Mouse (Mus musculus) granulocyte monocyte progenitor cell, adult 5-6 weeks (primary cell): Measurements from ENCODE around the gene Gfpt1. TPM values are rescaled to one million over a fixed set of nuclear protein-coding genes. Genes with fewer than 3 reads are reported as not detected.
"Not testable (repeated sequence)": the region's sequence is repeated elsewhere in the genome, so short reads cannot be mapped to it uniquely, and the experiment has no call there.

Source experiments
- ATAC-seq: replicated peaks from 2 replicates; pipeline ENCODE4 v1.8.0; 2016; ENCODE audit warnings: mild to moderate bottlenecking, moderate TSS enrichment, inconsistent platforms; ENCODE audit not compliant: poor library complexity, severe bottlenecking
- total RNA-seq, 2 experiments: library from RNA; stranded (forward) in 1 of 2; stranded (reverse) in 1 of 2; fragments of 200-712, 200-1000 nt in 1 of 2; fragments of >200 nt in 1 of 2; fragmentation: Nextera tagmentation in 1 of 2; gene quantifications; 2 replicates each; pipeline ENCODE4 v1.2.3; 2014 to 2017

Gene Gfpt1
- total RNA-seq, 2 experiments from 2014 or later = 22.4 to 23.4 TPM

DNA sequence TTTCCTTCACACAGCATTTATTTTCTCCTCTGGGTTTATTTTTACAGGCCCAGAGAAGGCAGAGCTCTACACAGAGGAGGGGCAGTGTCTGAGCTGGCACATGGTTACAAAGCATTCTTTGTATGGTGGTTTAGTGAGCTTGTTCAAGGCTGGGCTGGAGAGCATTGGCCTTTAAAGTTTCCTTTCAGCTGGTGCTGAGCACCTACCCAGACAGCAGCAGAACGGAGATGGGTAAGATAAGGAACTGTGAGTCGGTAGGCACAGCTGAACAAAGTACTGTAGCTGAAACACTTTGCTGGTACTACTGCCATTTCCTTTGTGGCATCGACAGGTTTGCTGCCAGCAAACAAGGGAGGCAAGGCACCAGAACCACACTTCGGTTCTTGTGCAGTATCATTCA is 1.7 kb upstream of the Gfpt1 start:
- no peak for ATAC-seq

DNA sequence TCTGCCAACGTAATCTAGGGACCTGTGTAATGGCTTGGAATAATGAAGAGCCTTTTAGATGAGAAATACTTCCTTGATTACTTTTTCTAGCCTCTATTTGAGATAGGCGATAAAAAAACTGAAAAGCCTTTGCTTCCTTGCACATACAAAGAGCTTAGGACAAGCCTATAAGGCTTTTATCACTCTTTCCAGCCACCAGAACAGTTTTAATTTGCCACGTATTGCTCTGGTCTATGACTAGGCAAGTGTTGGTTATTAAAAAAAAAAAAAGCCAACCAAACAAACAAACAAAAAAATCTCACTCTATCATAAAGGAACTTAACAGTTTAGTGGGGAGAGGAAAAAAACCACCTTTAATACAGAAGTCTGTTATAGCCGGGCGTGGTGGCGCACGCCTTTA is 1.2 kb upstream of the Gfpt1 start:
- ATAC-seq = no peak

DNA sequence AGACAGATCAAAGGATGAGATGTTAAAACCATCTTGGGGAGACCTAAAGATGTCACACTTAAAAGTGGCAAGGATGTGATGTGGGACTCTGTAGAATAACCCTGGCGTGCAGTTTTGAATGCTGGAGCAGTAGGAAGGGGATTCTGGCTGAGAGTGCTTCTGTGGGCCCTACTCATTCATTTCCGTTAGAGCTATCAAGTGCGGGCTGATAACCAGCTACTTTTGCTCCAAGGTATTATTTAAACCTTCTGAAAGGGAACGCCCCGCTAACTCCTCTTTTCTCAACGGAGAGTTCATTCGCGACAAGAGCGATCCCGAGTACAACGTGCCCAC is 676 bp upstream of the Gfpt1 start:
- no peak for ATAC-seq

DNA sequence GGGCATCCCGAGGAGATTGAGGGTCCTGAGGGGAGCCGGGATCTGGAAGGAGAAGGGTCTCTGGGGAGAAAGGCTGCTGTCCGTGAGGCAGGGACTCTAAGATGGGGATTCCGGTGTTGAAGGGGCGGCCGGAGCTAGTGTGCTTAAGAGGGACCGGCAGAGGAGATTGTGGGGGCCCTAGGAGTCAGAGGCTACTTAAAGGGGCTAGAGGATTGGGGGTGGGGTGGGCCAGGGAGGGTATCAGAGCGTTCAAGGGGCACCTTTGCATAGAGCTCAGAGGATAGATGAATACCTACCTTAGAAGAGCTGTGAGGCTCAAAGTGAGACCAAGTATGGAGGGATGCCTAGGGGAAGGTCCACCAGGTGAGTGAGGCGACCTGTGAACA is 478 bp downstream of the Gfpt1 start:
- no peak for ATAC-seq

DNA sequence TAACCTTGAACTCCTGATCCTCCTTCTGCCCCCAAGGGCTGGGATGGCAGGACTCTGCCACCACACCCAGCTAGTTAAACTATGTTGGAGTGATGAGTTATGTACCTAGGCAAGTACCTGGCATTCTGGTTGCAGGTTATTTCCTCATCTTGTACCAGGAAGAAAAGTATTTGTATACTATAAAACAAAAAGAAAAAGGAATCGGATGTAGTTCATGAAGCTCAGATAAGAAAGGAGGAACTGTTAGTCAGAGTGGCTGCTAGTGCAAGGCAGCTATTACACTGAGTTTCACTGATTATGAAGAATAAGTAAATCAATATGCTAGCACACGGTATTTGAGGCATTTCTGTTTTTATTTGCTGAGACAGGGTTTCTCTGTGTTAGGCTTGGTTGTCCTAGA is 2.2 kb downstream of the Gfpt1 start:
- no peak for ATAC-seq

DNA sequence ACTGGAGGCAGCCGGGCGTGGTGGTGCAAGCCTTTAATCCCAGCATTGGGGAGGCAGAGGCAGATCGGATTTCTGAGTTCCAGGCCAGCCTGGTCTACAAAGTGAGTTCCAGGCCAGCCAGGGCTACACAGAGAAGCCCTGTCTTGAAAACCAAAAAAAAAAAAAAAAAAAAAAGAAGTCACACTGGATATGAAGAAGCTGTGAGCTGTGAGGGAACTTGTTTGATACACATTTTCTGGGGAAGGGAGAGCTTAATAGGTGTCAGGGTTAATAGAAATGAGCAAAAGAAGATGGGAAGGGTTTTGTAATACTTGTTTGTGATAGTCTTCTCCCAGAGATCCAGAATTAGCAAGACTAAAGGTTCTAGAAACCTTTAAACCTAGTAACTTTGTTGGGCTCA is 2.9 kb downstream of the Gfpt1 start:
- ATAC-seq = no peak

DNA sequence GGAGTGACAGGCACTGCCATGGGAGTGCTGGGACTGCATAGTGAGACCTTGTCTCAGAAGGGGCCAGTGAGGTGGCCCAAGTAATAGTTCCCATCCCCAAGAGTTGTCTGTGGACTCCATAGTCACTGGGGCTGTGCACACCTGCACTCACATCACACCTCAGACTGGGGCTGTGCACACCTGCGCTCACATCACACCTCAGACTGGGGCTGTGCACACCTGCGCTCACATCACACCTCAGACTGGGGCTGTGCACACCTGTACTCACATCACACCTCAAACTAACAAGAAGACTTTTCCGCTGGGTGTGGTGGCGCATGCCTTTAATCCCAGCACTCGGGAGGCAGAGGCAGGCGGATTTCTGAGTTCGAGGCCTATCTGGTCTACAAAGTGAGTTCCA is 6.1 kb downstream of the Gfpt1 start:
- ATAC-seq = not testable (repeated sequence)

DNA sequence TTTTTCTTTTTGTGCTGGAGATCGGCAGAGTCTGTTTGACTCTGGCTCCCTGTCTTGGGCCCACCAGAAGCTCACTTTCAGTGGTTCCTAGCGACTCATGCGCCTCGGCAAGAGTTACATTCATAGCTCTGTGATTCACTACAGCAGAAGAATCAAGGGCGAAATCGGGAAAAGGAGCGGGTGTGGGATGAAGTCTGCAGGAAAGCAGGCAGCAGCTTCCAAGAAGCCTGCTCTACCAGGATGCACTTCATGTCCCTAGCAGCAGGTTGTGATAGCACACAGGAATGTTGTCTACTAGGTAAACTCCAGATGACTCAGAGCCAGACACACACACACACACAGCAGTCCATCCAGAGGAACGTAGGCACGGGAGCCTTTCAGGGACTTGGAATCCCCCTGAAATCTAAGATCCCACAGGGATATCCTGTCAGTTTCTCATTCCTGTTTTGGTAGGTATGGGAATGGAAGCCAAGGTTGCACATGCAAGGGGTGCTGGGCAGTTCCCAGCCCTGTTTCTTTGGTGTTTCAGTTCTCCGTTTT is 9.3 kb downstream of the Gfpt1 start:
- no peak for ATAC-seq

DNA sequence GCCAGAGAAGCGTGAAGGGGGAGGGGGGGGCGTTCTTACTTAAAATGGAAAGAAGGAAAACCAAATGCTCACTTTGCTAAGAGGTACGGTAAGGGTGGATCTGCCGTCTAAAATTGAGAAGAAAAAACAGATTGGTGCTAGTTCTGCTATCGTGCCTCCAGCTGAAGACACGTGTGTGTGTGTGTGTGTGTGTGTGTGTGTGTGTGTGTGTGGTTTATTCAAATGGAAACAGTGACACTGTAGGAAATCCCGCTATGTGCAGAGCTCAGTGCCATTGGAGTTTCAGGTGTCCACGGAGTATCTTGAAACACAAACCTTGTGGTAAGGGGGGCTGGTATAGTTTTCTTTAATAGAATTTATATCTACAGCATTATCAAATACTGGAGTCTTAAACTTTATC is 11.5 kb downstream of the Gfpt1 start:
- ATAC-seq = no peak

DNA sequence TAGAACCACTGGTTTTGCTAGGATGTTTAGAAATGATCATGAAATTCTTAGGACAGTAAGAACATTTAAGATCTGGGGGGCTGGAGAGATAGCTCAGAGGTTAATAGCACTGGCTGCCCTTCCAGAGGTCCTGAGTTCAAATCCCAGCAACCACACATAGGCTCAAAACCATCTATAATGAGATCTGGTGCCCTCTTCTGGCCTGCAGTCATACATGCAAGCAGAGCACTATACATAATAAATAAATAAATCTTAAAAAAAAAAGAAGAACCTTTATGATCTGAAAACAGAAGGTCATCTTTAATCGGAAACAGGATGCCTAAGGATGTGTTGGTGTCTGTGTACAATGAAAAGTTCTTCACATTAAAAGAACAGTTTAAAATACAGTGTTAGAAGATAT is 17.1 kb downstream of the Gfpt1 start:
- no peak for ATAC-seq

DNA sequence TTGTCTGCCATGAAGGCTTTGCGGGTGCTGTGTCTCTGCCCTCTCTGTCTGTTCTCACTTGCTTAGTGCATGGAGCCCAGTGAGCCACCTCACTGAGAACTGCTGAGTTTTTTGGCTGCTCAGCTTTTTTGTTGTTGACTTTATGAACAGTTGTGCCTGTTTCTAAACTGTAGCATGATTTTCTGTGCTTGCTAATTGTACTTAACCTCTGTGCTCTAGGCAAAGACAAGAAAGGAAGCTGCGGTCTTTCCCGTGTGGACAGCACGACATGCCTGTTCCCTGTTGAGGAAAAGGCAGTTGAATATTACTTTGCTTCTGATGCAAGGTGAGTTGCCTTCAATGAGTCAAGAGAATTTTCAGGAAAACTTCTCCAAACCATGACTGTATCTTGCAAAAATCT is 20.9 kb downstream of the Gfpt1 start:
- no peak for ATAC-seq

DNA sequence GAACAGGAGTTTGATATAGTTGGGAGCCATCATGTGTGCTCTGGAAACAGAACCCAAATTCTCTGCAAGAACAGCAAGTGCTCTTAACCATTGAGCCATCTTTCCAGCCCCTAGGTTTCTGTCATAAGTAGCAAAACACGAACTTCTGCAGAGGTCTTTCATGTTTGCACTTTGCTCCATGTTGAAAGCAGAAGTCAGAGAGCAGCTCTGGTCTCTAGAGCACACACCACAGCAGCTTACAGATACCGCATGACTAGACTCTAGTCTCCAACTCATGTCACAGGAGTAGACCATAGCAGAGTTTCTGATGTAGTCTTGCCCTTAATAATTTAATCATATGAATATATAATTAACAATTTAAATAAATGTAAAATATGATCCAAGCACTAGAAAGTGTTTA is 25.6 kb downstream of the Gfpt1 start:
- no peak for ATAC-seq

DNA sequence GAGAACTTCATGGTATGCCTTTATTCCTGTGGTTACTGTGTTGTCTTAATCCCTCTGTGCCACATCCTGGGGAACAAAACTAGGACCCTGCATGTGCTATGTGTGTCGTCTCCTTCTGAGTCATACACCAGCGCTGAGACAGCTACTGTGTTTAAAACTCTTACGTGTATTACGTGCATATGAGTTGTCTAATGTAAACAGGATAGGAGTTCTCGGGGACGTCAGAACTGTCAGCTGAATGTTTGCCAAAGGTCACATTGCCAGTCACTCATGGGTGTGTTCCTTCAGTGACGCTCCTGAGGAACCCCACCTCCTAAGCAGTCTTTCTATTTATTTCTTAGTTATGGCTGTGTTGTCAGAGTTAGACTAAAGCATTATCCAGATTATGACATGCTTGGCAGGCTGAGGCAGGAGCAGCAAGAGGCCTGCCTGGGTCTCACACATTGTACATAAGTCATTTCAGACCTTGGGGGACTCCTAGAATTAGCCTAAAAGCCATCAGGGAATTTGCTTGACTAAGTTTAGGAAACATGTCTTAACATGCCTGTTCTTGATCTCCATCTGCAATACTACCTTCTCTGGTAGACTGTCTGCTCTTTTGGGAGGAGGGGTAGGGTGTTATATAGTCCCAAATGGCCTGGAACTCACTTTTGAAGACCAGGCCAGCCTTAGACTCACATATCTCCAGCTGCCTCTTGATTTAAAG is 26.7 kb downstream of the Gfpt1 start:
- ATAC-seq = no peak

DNA sequence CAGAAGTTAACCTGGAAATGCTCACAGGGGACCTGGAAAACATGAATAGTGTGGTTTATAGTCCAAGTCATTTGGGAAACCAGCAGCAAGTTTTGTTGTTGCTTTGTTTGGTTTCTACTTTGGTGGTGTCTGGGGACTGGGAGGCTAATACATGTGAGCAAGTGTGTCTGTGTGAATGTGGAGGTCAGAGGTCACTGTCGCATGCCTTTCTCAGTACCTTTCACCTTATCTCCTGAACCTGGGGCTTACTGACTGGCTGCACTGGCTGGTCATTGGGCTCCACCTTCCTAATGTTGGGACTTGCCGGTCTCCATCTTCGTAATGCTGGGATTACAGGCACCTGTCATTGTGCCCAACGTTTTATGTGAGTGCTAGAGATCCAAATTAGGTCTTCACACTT is 28.0 kb downstream of the Gfpt1 start:
- no peak for ATAC-seq

DNA sequence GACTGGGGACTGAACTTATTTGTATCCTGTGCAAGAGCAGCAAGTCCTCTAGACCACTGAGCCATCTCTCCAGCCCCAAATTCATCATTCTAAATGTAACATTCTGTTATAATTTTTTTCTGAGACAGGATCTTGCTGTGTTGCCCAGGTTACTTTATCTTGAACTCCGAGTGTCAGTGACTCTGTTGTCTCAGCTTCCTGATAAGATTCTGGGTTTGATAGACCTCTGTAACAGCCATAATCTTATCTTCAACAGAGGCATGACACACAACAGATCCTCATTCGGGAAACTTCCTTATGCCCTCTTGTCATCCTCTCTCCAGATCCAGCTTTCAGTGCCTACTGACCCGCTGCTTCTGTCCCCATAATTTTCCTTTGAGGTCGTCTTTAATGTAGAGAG is 30.1 kb downstream of the Gfpt1 start:
- no peak for ATAC-seq

DNA sequence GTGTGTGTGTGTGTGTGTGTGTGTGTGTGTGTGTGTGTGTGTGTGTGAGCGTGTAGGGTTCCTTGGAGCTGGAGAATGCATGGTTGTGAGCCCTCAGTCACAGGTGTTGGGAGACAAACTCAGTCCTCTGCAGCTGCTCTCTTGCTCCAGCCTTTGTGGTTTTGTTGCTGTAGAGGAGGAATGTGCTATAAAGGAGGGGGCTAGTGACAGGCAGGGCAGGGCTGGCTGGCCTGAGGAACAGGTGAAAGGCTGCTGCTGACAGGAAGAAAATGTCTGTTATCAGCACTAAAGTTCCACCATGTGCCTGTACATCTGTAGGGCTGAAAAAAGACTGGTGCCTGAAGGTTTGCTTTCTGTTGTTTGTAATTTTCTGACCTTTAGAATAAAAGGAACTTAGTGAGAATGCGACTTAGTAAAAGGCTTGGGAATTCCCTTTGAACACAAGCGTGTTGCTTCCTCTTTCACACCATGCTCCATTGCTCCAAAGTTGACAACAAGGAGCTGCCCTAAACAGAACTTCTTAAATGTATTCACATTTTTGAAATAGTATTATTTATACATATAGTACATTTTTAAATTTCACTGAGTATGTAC is 32.5 kb downstream of the Gfpt1 start:
- ATAC-seq = peak; percentile 59

DNA sequence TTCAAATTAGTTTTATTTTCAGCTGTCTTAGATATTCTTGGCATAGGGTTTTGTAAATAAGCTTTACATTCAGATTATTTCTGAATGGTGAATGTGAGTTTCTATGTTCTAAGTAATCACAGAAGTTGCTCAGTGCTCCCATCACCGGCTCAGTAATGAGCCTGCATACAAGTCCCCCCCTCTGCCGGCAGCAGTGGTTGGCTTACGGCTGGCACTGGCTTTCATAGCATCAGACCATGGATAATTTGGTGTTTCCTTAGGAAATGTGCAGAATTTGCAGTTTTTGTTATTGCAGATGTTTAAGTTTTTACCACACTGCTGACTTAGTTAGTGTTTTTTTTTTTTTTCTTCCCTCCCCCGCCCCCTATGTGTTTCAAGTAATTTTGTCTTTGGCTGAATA is 36.8 kb downstream of the Gfpt1 start:
- ATAC-seq = no peak

DNA sequence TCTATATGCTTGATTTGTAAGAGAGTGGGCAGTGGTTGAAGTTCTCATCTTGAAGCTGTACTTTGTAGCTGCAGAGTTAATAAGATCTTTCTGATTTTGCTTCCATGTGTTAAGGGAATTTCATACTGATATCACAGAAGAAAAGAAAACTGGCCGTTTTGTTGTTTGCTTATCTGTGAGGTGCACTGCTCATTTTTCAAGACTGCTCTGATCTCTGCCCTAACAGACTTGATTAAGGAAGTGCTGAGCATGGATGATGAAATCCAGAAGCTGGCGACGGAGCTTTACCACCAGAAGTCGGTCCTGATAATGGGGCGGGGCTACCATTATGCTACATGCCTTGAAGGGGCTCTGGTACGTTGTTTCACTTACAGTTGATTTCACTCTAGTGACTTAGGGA is 42.4 kb downstream of the Gfpt1 start:
- ATAC-seq = peak; percentile 99

DNA sequence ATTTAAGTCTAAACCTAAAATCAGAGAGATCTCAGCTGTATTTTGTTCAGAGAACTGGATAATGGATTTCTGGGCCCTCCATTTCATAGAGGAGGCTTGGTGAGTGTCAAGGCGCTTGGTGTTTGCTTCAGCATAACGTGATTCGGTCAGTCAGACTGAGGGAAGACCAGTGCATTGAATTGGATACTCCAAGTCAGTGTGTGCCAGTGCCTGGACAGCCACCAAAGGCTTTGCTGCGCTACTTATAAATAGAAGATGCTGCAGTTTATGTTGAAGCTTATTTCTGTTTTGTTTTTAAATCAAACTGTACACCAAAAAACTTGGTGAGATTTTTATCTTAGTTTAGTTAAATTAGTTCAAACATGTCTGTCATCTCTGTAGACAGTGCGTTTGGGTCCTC is 45.7 kb downstream of the Gfpt1 start:
- no peak for ATAC-seq

DNA sequence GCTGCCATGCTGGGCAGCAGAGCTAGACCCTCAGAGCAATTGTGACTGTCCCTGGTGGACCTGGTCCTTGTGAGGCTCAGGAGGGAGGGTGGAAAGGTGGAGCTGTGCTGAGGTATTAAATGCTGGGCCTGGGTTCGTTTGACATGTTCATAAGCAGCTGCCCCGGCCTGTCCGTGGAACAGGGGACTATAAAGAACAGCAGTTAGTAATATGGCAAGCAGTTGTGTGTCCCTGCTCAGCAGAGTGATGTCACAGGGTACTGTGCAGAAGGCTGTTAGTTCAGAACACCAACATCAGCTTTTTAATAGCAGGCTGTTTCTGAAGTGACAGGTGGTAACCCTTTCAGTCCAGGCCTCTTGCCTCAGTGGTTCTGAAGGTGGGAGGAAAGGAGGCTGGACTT is 48.2 kb downstream of the Gfpt1 start:
- ATAC-seq = no peak

DNA sequence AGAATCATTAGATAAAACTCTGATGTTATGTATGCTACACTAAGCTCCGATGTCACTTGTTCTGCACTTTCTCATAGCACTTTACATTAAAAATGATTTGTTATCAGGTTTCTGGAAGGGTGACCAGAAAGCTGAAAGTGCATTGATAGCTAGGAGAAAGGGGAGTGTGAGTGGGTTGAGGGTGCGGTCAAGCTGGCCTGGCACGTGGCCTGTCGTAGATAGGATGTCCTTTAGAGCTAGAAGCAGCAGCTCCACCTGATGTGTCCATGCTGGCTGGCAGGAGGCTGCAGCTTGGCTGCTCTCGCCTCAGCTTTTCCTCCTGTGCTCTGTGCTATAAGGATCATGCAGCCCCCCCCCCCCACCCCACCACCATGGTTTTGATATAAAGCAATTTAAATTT is 49.8 kb downstream of the Gfpt1 start:
- ATAC-seq = no peak

DNA sequence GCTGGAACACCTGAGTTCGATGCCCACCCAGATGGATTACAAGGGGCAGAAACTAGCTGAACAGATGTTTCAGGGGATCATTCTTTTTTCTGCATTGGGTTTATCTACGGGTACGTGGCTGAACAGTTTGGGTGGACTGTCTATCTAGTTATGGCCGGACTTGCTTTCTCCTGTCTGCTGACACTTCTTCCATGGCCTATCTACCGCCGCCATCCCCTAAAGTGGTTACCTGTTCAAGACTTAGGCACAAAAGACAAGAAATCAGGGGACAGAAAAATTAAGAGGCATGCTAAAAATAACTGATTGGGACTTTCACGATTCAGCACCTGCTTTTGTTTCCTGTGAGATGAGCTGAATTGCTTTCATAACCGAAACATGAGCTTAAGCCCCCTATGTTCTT is 51.0 kb downstream of the Gfpt1 start:
- ATAC-seq = not testable (repeated sequence)
